Mouse (Mus musculus): ENCODE data around the gene Kif5a. TPM values are rescaled to one million over a fixed set of nuclear protein-coding genes. Genes with fewer than 3 reads are reported as not detected.
"Not testable (repeated sequence)": the region's sequence is repeated elsewhere in the genome, so short reads cannot be mapped to it uniquely, and the experiment has no call there.

The Kif5a gene
- polyA plus RNA-seq (2014; fragmentation: Nextera tagmentation; extraction: Ambion mirVana) = 0.42 and 1.2 TPM in 2 replicates

- Histone ChIP-seq H3K36me3 (ENCODE audit: control insufficient read depth, insufficient read depth, low read length) (peaks cover 3% of the 10 kb centered on the region; the same call in 1 of the 2 replicates), H3K4me1 (ENCODE audit: control insufficient read depth in 2 of 2, insufficient read depth in 2 of 2, low read length in 2 of 2) (peaks cover 11 to 17% of the 10 kb centered on the region in 2 experiments), H3K4me2 (ENCODE audit: low read length) (peak within 1 kb of the TSS; percentile 71), H3K9ac (ENCODE audit: low read length) (peak within 1 kb of the TSS; percentile 38; the same call in 1 of the 2 replicates), H3K27ac (replicated peaks in 1 of 2; ENCODE audit: control insufficient read depth in 1 of 2, insufficient read depth in 1 of 2, low read depth in 2 of 2, low read length in 2 of 2) (no peak within 1 kb of the TSS), H3K27me3 (ENCODE audit: control insufficient read depth, insufficient read depth, low read length) (peaks cover 37% of the 10 kb centered on the region), H3K9me3 (ENCODE audit: control insufficient read depth, low read length) (no peaks in the 10 kb centered on the region), H3K4me3 (ENCODE audit: control insufficient read depth in 1 of 2, insufficient read depth in 1 of 2, low read depth in 1 of 2, low read length in 2 of 2) (peak within 1 kb of the TSS; percentile 36 to 49)
- 2% methylated on average over 51 of the region's 53 CpGs for WGBS
- no peak for ATAC-seq (ENCODE audit: insufficient number of reproducible peaks, insufficient read depth, low FRiP score, low read depth)
Observed at GRCm38 (mm10) chr10:127262548-127263398, at the start of gene Kif5a. Gene Kif5a, minus strand, starts transcription at chr10:127263348.

GRCm38 (mm10) chr10:127312858-127313257 is 49.7 kb upstream of the Kif5a start:
- no peak overlapping the region for H3K27ac ChIP-seq (replicated peaks in 1 of 2; ENCODE audit: control insufficient read depth in 1 of 2, insufficient read depth in 1 of 2, low read depth in 2 of 2, low read length in 2 of 2)
- no peak overlapping the region for H3K4me3 ChIP-seq (ENCODE audit: control insufficient read depth in 1 of 2, insufficient read depth in 1 of 2, low read depth in 1 of 2, low read length in 2 of 2)
- H3K4me1 ChIP-seq (ENCODE audit: control insufficient read depth in 2 of 2, insufficient read depth in 2 of 2, low read length in 2 of 2) = peaks cover 2 to 7% of the 10 kb centered on the region in 2 experiments; a peak in 3 of 4 replicates
- no peak overlapping the region for H3K4me2 ChIP-seq (ENCODE audit: low read length)
- H3K36me3 ChIP-seq (ENCODE audit: control insufficient read depth, insufficient read depth, low read length) = peaks cover 13% of the 10 kb centered on the region
- H3K9me3 ChIP-seq (ENCODE audit: control insufficient read depth, low read length) = no peaks in the 10 kb centered on the region
- WGBS = 58% methylated on average over 4 of the region's 4 CpGs
- no peak overlapping the region for H3K9ac ChIP-seq (ENCODE audit: low read length)
- no peaks in the 10 kb centered on the region for H3K27me3 ChIP-seq (ENCODE audit: control insufficient read depth, insufficient read depth, low read length)
- ATAC-seq (ENCODE audit: insufficient number of reproducible peaks, insufficient read depth, low FRiP score, low read depth) = no peak

GRCm38 (mm10) chr10:127312356-127312676 is 49.2 kb upstream of the Kif5a start:
- Histone ChIP-seq H3K4me1 (ENCODE audit: control insufficient read depth in 2 of 2, insufficient read depth in 2 of 2, low read length in 2 of 2) (peaks cover 2 to 7% of the 10 kb centered on the region in 2 experiments; a peak in 3 of 4 replicates), H3K36me3 (ENCODE audit: control insufficient read depth, insufficient read depth, low read length) (peaks cover 18% of the 10 kb centered on the region), H3K9me3 (ENCODE audit: control insufficient read depth, low read length) (no peaks in the 10 kb centered on the region), H3K9ac (ENCODE audit: low read length) (peak overlapping the region; percentile 82), H3K27me3 (ENCODE audit: control insufficient read depth, insufficient read depth, low read length) (no peaks in the 10 kb centered on the region), H3K27ac (replicated peaks in 1 of 2; ENCODE audit: control insufficient read depth in 1 of 2, insufficient read depth in 1 of 2, low read depth in 2 of 2, low read length in 2 of 2) (peak overlapping the region; percentile 70 to 79), H3K4me3 (ENCODE audit: control insufficient read depth in 1 of 2, insufficient read depth in 1 of 2, low read depth in 1 of 2, low read length in 2 of 2) (peak overlapping the region; percentile 74 to 90), H3K4me2 (ENCODE audit: low read length) (peak overlapping the region; percentile 82)
- peak; percentile 48; the same call in 1 of the 2 replicates for ATAC-seq (ENCODE audit: insufficient number of reproducible peaks, insufficient read depth, low FRiP score, low read depth)
- WGBS = 5% methylated on average over 4 of the region's 4 CpGs

- no peaks in the 10 kb centered on the region for H3K27me3 ChIP-seq (ENCODE audit: control insufficient read depth, insufficient read depth, low read length)
- no peaks in the 10 kb centered on the region for H3K9me3 ChIP-seq (ENCODE audit: control insufficient read depth, low read length)
- H3K27ac ChIP-seq (replicated peaks in 1 of 2; ENCODE audit: control insufficient read depth in 1 of 2, insufficient read depth in 1 of 2, low read depth in 2 of 2, low read length in 2 of 2) = peak within 1 kb of the TSS; percentile 70 to 79
- peak within 1 kb of the TSS; percentile 82 for H3K4me2 ChIP-seq (ENCODE audit: low read length)
- peak within 1 kb of the TSS; percentile 74 to 90 for H3K4me3 ChIP-seq (ENCODE audit: control insufficient read depth in 1 of 2, insufficient read depth in 1 of 2, low read depth in 1 of 2, low read length in 2 of 2)
- H3K36me3 ChIP-seq (ENCODE audit: control insufficient read depth, insufficient read depth, low read length) = peaks cover 24% of the 10 kb centered on the region
- H3K4me1 ChIP-seq (ENCODE audit: control insufficient read depth in 2 of 2, insufficient read depth in 2 of 2, low read length in 2 of 2) = peaks cover 2 to 7% of the 10 kb centered on the region in 2 experiments; a peak in 3 of 4 replicates
- peak within 1 kb of the TSS; percentile 82 for H3K9ac ChIP-seq (ENCODE audit: low read length)
- ATAC-seq (ENCODE audit: insufficient number of reproducible peaks, insufficient read depth, low FRiP score, low read depth) = peak; percentile 93
- WGBS = under 1% methylated on average over 65 of the region's 65 CpGs
Observed at GRCm38 (mm10) chr10:127311476-127312355, 48.6 kb upstream of the Kif5a start, which contains the start of gene Mars. Gene Mars, minus strand, starts transcription at chr10:127311786.

GRCm38 (mm10) chr10:127310523-127311475 is 47.7 kb upstream of the Kif5a start:
- 34% methylated on average over 23 of the region's 23 CpGs for WGBS
- Histone ChIP-seq H3K4me1 (ENCODE audit: control insufficient read depth in 2 of 2, insufficient read depth in 2 of 2, low read length in 2 of 2) (peaks cover 2 to 7% of the 10 kb centered on the region in 2 experiments; a peak in 3 of 4 replicates), H3K27me3 (ENCODE audit: control insufficient read depth, insufficient read depth, low read length) (no peaks in the 10 kb centered on the region), H3K36me3 (ENCODE audit: control insufficient read depth, insufficient read depth, low read length) (peaks cover 33% of the 10 kb centered on the region), H3K4me3 (ENCODE audit: control insufficient read depth in 1 of 2, insufficient read depth in 1 of 2, low read depth in 1 of 2, low read length in 2 of 2) (peak overlapping the region; percentile 74 to 90), H3K9ac (ENCODE audit: low read length) (peak overlapping the region; percentile 82), H3K27ac (replicated peaks in 1 of 2; ENCODE audit: control insufficient read depth in 1 of 2, insufficient read depth in 1 of 2, low read depth in 2 of 2, low read length in 2 of 2) (peak overlapping the region; percentile 6 to 64; a peak in 3 of 4 replicates), H3K4me2 (ENCODE audit: low read length) (peak overlapping the region; percentile 82), H3K9me3 (ENCODE audit: control insufficient read depth, low read length) (no peaks in the 10 kb centered on the region)
- ATAC-seq (ENCODE audit: insufficient number of reproducible peaks, insufficient read depth, low FRiP score, low read depth) = peak; percentile 25; the same call in 1 of the 2 replicates

GRCm38 (mm10) chr10:127309167-127309566 is 46.0 kb upstream of the Kif5a start:
- H3K4me1 ChIP-seq (ENCODE audit: control insufficient read depth in 2 of 2, insufficient read depth in 2 of 2, low read length in 2 of 2); H3K9me3 ChIP-seq (ENCODE audit: control insufficient read depth, low read length); H3K4me3 ChIP-seq (ENCODE audit: control insufficient read depth in 1 of 2, insufficient read depth in 1 of 2, low read depth in 1 of 2, low read length in 2 of 2); ATAC-seq (ENCODE audit: insufficient number of reproducible peaks, insufficient read depth, low FRiP score, low read depth); H3K4me2 ChIP-seq (ENCODE audit: low read length); H3K9ac ChIP-seq (ENCODE audit: low read length); H3K27ac ChIP-seq (replicated peaks in 1 of 2; ENCODE audit: control insufficient read depth in 1 of 2, insufficient read depth in 1 of 2, low read depth in 2 of 2, low read length in 2 of 2); H3K27me3 ChIP-seq (ENCODE audit: control insufficient read depth, insufficient read depth, low read length): not testable (repeated sequence)
- 88% methylated on average over 3 of the region's 3 CpGs for WGBS
- peaks cover 49% of the 10 kb centered on the region for H3K36me3 ChIP-seq (ENCODE audit: control insufficient read depth, insufficient read depth, low read length)

Data from heart, embryonic 14.5 days (tissue).